Mouse (Mus musculus) kidney, adult 18-20 months (tissue): Measurements from ENCODE around the gene Ech1.

ENCODE experiments used
- DNase-seq: peaks from one replicate; pipeline ENCODE4 v3.0.0; 2021

The Ech1 gene

DNA sequence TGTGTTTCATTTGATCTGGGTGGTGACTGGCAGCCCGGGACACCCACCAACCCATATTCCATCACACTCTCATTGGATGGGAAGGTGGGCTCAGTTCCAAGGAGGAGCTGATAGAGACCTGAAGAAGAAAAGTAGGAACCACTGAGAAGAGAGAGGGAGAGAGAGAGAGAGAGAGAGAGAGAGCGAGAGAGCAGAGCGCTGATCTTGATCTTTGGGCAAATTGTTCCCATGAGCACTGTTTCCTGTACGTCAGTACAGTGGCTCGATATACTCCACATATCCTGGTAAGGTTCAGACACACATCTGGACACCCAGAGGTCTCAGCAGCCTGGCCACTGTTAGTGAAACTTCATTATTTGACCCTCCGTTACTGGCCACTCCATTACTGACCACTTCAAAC is 38.5 kb downstream of the Ech1 start, which contains the start of gene Lgals7:
Gene Lgals7, plus strand, starts transcription at position 314 of the 400 bp plus-strand sequence.
- DNase-seq: no peak

DNA sequence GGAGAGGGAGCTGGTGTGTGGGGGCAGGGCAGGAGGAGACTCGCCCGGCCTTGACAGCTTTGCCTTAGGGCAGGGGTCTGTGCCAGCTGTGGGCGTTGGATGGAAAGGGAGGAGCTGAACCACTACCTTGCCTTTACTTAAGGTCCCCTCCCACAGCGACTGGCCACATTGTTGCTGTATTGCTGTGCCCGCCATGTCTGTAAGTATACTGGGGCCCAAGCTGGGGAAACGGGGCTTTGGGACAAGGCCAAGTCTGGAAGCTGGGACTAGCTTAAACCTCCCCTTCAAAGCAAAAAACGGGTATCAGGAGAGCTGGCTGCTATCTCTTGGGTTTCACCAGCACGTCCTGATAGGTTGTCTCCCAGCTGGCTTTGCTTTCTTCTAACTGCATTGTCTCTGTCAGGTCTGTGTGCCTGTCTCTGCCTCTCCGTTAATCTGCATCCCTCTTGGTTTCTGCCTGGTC is 39.3 kb downstream of the Ech1 start:
- no peak for DNase-seq

DNA sequence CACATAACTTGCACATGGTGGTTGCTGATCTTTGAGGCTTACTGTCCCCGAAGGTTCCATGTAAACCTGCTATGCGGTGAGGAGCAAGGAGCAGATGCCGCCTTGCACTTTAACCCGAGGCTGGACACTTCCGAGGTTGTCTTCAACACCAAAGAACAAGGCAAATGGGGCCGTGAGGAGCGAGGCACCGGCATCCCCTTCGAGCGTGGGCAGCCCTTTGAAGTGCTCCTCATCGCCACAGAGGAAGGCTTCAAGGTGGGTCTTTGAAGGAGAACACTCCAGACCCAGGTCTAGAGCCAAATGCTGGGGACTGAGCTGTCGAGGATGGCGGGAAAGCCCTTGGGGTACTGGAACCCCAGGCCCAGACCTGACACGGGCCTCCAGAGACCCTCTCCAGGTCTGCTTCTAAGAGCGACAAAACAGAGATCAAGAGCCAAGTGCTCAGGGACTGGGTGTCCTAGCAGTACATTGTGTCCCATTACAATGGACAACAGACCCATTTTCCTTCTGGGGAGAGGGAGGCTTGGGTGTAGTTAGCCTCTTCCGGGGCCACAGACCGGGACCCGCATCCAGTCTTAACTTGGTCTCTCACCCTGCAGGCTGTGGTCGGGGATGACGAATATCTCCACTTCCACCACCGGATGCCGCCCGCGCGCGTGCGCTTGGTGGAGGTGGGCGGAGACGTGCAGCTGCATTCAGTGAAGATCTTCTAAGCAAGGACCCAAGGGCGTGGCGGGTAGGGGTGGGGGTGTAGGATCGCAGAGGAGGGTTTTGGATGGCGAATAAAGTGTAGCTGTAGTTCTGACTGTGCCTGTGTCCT is 40.7 kb downstream of the Ech1 start:
- DNase-seq: peak; percentile 73

DNA sequence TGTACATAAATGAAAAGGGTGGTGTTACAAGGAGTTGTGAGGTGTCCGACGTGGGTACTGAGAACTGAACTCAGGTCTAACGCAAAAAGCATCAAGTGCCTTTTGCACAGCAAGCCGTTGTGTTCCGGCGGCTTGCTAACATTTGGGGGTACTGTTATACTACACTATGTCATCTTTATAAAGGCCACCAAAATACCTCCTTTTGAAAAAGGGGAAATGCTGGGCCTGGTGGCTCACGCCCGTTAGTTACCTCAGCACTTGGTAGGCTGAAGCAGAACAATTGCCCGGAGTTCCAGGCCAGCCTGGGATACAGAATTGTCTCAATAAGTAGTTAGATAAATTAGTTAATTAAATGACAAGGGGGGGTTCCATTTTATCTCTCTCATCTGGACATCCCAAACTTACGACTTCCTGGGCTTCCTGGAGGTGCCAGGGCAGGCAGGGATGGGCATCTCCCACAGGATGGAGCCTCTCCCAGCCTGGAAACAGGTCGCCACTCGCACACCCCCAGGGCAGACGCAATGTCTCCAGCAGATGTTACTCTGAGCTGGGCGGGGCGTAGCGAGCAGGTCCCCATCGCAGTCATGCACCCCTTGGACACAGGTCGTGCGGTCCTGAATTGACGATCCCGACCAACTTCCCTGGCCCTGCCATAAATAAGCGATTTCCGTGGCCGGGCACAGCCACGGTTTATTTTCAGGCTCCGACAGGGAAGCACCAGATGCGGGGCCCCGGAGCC is 41.9 kb downstream of the Ech1 start:
- no peak for DNase-seq

DNA sequence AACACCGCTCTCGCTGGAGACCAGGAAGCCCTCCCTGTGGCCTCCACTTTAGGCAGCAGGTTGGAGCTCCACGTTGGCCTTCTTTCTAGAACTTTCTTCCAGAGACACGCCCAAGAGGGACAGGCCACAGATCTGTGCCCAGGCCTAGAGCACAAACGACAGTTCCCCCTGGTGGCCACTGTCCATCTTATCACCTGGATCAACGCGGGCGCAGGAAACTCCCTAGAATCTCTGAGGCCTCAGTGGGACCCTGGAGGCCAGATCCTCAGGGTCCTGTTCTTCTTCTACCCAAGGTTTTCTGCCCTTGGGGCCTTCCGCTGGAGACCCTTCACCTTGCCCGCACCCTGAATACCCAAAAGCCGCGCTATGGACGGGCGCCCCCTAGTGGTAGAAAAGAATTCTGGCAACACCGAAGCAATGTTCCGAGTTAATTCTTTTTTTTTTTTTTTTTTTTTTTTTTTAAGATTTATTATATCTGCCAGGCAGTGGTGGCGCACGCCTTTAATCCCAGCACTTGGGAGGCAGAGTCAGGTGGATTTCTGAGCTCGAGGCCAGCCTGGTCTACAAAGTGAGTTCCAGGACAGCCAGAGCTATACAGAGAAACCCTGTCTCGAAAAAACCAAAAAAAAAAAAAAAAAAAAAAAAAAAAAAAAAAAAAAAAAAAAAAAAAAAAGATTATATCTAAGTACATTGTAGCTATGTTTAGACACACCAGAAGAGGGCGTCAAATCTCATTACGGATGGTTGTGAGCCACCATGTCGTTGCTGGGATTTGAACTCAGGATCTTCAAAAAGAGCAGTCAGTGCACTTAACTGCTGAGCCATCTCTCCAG is 42.7 kb downstream of the Ech1 start:
- DNase-seq: peak; percentile 85

DNA sequence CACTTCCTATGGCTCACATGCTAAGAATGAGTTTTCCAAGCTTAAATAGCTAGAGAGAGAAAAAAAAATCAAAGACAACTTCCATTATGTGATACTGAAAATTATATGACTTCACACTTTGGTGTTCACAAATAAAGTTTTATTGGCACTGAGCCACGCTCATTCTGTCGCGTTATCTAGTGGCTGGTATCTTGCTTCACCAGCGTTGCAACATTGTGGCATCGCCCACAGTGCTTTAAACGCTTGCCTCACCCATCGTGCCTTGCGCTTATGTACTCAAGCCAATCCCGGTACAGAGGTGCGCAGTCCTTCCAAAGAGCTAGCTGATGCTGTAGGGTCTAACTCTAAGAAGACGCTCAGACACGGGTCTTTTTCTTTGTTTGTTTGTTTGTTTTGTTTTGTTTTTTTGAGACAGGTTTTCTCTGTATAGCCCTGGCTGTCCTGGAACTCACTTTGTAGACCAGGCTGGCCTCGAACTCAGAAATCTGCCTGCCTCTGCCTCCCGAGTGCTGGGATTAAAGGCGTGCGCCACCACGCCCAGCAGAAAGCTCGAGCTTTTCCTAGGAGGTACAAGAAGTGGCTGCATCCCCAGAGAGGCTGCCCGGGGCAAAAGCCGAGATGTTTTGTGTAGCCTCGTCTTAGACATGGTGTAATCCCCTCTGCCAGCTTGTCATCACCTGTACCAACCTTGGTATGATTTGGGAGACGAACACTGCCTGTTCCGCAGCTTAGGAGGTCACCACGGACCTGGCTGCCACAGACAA is 46.1 kb downstream of the Ech1 start:
- DNase-seq: no peak

DNA sequence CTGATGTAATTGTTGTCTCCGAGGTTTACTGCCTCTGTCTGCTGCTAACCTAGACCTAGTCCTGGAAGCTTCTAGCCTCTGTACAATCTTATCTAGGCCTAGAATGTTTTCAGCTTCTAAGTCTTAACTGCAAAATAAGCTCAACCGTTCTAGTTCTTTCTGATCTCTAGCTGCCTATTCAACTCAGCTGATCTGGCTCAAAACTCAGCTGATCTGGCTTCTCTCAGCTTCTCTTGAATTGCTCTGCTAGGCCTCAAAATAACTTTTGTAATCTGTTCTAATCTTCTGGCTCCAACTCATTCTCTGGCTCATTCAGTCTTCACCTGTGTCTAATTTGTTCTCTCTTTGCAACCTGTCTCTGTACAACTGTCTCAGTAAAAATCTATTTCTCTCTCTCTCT is 49.5 kb downstream of the Ech1 start:
- DNase-seq: no peak

DNA sequence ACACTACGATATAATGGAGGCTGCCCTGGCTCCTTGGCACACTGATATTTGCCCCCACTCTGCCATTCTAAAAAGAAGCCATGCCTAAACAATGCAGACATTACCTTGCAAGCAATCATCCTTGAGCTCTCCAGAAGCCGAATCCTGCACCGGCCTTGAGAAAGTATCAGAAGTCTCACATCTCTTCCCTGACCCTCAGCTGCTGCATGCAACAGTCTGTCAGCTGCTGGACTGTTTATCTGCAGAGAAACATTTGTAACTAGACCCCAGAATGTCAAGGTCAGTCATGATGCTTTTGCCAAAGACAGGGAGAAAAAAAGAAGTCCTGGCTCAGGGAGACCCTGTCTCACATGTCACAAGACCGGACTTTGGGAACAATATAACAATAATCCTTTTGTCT is 51.1 kb downstream of the Ech1 start:
- DNase-seq: no peak

DNA sequence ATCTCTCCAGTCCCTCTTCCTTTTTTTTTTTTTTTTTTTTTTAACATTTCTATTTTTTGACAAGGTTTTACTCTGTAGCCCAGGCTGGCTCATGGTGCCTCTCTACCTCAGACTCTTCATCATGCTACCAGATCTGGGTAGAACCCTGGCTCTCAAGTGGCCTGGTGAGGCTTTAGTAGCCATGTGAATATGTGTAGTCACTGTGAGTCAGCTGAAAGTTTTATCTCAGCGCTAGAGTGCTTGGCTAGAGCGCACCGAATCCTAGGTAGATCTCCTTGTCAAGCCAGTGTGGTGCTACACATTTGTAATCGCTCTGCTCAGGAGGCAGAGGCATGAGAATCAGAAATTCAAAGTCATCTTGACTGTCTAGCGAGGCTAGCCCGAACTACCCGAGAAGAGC is 52.1 kb downstream of the Ech1 start:
- no peak for DNase-seq

DNA sequence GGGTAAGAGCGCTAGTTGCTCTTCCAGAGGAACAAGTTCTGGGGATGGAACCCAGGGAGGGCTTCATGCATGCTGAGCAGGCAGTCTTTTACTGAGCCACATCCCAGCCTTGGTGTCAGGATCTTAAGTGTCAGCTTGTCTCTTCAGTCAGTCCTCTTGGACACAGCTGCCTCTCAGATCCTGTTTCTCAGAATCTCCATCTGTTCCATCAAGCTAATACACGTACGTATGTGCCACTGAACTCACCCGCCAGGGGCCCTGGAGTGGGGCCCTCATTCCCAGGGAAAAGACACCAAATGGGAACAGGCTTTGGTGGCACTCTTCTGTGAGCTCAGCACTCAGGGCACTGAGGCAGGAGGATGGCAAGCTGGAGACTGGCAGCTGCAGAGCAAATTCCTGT is 52.8 kb downstream of the Ech1 start:
- no peak for DNase-seq

DNA sequence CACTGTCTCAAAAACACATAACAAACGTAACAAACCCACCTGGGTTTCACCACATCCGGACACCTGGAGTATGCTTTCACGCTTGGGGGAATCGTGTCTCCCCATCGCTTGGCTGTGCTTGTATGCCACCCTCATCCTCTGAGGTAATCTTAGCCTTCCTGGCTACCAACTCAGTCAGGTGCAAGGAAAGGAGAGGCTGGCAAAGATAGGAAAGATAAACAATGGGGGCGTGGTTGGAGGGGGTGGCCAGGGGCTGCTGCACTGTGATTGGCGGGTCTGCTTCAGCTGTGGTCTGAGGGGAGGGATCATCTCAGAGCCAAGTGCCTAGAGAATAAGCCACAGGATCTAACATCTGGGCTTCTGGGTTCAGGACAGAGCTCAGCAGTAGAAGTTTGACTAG is 54.6 kb downstream of the Ech1 start:
- DNase-seq: no peak

DNA sequence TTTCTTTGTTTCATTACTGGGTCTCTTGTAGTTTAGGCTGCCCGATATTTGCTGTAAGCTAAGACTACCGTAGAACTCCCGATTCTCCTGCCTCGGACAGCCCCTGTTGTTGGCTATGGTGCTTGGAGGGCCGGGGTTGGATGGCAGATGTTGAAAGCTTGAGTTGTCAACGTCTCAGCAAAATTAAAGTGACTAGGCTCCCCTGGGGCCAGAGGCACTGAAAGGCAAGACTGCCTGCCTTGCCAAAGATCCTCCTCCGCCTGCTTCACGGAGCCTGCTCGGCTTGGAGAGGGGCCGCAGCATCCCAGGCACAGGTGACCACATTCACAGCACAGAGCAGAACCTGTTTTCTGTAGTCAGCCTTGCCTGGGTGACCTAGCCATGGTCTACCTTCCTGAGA is 55.5 kb downstream of the Ech1 start:
- no peak for DNase-seq

DNA sequence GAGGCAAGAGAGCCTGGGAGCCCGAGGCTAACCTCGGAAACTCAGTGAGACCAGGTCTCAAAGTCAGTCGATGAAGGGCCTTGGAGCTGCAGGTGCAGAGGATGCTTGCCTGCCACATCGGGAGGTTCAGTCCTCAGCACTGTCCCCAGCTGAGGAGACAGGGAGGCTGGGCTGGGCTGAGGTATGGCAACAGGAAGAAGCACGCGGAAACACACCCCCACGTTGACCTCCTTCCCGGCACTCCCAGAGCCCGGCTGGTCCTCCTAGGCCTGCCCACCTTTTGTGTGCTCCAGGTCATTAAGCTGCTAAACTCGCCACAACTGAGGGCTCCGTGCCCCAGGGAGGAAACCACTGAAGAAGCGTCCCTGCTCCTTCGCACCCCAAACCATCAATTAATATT is 56.2 kb downstream of the Ech1 start, which contains the start of gene Capn12:
Gene Capn12, plus strand, starts transcription at position 224 of the 400 bp plus-strand sequence.
- DNase-seq: no peak
